Mouse (Mus musculus): ENCODE data around the gene Galnt16. TPM values are rescaled to one million over a fixed set of nuclear protein-coding genes. Genes with fewer than 3 reads are reported as not detected.

Gene Galnt16
- polyA plus RNA-seq, 1 experiment from 2014 or later: 14.8 TPM

DNA sequence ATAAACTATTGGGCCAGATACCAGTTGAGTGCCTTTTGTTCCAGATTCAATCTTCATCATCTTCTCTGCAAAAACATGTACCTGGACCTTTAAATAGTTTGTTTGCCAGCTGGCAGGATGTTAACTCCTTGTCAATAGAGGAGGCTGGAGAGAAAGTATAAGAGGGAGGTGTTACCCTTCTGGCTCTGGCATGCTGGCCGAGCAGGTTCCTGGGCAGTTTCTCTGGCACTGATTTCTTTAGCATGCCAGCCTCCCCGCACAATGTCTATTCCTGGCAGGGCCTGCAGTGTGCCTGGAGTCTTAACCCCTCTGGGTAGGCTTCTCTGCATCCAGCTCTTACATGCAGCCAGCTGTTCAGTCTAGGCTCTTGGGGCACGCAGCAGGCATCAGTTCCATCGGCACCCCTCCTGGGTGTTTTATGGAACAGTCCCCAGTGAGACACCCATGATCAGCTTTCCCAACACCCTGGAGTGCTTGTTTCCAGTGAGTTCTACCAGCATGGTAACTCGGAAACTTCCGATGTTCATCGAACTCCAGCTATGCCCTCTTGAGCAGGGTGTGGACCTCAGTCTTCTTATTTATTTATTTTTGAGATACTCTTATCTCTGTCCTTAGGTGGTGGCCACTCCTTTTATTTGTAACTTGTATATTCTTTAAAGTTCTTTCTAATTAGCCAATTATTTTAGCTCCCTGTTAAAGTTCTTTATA lies 136.0 kb downstream of the Galnt16 start:
- Histone ChIP-seq H3K27ac (ENCODE audit: low read length) (peak overlapping the region; percentile 75), H3K9me3 (replicated peaks; ENCODE audit: control insufficient read depth, low read length) (no peaks in the 10 kb centered on the region), H3K4me1 (ENCODE audit: control insufficient read depth, insufficient read depth, low read length) (peaks cover 10% of the 10 kb centered on the region; the same call in 1 of the 2 replicates), H3K36me3 (ENCODE audit: control insufficient read depth, insufficient read depth, low read length) (no peaks in the 10 kb centered on the region), H3K4me3 (replicated peaks; ENCODE audit: low read length) (no peak overlapping the region), H3K9ac (ENCODE audit: low read length) (peak overlapping the region; percentile 37; the same call in 1 of the 2 replicates), H3K4me2 (ENCODE audit: low read depth, low read length) (no peak overlapping the region), H3K27me3 (ENCODE audit: control insufficient read depth, insufficient read depth, low read length) (no peaks in the 10 kb centered on the region)
- WGBS: 70% methylated on average over 7 of the region's 7 CpGs
- ATAC-seq (ENCODE audit: insufficient read depth, low FRiP score): peak; percentile 64; the same call in 1 of the 2 replicates

- Histone ChIP-seq H3K27ac (ENCODE audit: low read length) (peak overlapping the region; percentile 29; the same call in 1 of the 2 replicates), H3K36me3 (ENCODE audit: control insufficient read depth, insufficient read depth, low read length) (no peaks in the 10 kb centered on the region), H3K4me2 (ENCODE audit: low read depth, low read length) (no peak overlapping the region), H3K9me3 (replicated peaks; ENCODE audit: control insufficient read depth, low read length) (no peaks in the 10 kb centered on the region), H3K4me3 (replicated peaks; ENCODE audit: low read length) (no peak overlapping the region), H3K9ac (ENCODE audit: low read length) (no peak overlapping the region), H3K4me1 (ENCODE audit: control insufficient read depth, insufficient read depth, low read length) (peaks cover 10% of the 10 kb centered on the region; the same call in 1 of the 2 replicates), H3K27me3 (ENCODE audit: control insufficient read depth, insufficient read depth, low read length) (no peaks in the 10 kb centered on the region)
- ATAC-seq (ENCODE audit: insufficient read depth, low FRiP score): peak; percentile 56; the same call in 1 of the 2 replicates
- WGBS: 67% methylated on average over 3 of the region's 3 CpGs
Observed at GRCm38 (mm10) chr12:80654659-80655025, 136.6 kb downstream of the Galnt16 start.

DNA sequence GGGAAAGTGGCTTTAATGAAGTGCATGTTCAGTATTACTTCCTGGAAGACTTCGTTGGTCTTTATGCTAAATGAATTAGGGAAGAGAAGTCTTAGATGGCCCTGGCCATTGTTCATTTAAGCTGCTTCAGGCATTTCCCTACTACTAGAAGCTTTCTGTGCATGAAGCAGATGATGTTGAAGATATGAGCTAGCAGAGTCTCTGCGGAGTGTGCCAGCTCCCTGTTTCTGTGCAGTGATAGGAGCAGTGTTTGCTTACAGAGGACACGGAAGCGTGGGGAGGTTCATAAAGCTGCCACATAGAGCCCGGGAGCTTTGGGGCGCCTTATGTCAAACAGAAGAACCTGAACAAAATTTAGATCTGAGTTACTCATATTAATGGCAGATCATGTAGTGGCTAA lies 140.6 kb downstream of the Galnt16 start:
- Histone ChIP-seq H3K27me3 (ENCODE audit: control insufficient read depth, insufficient read depth, low read length) (no peaks in the 10 kb centered on the region), H3K9ac (ENCODE audit: low read length) (no peak overlapping the region), H3K4me1 (ENCODE audit: control insufficient read depth, insufficient read depth, low read length) (peaks cover 8% of the 10 kb centered on the region; the same call in 1 of the 2 replicates), H3K27ac (ENCODE audit: low read length) (no peak overlapping the region), H3K9me3 (replicated peaks; ENCODE audit: control insufficient read depth, low read length) (no peaks in the 10 kb centered on the region), H3K4me2 (ENCODE audit: low read depth, low read length) (no peak overlapping the region), H3K4me3 (replicated peaks; ENCODE audit: low read length) (no peak overlapping the region), H3K36me3 (ENCODE audit: control insufficient read depth, insufficient read depth, low read length) (no peaks in the 10 kb centered on the region)
- ATAC-seq (ENCODE audit: insufficient read depth, low FRiP score): no peak
- WGBS: 64% methylated on average over 6 of the region's 6 CpGs

GRCm38 (mm10) chr12:80662322-80662721 lies 144.2 kb downstream of the Galnt16 start:
- no peak overlapping the region for H3K4me2 ChIP-seq (ENCODE audit: low read depth, low read length)
- no peak overlapping the region for H3K27ac ChIP-seq (ENCODE audit: low read length)
- H3K9ac ChIP-seq (ENCODE audit: low read length): no peak overlapping the region
- 82% methylated on average over 10 of the region's 10 CpGs for WGBS
- no peaks in the 10 kb centered on the region for H3K36me3 ChIP-seq (ENCODE audit: control insufficient read depth, insufficient read depth, low read length)
- no peaks in the 10 kb centered on the region for H3K9me3 ChIP-seq (replicated peaks; ENCODE audit: control insufficient read depth, low read length)
- H3K27me3 ChIP-seq (ENCODE audit: control insufficient read depth, insufficient read depth, low read length): no peaks in the 10 kb centered on the region
- no peak for ATAC-seq (ENCODE audit: insufficient read depth, low FRiP score)
- no peaks in the 10 kb centered on the region for H3K4me1 ChIP-seq (ENCODE audit: control insufficient read depth, insufficient read depth, low read length)
- no peak overlapping the region for H3K4me3 ChIP-seq (replicated peaks; ENCODE audit: low read length)

GRCm38 (mm10) chr12:80663935-80664334 lies 145.9 kb downstream of the Galnt16 start:
- Histone ChIP-seq H3K9ac (ENCODE audit: low read length) (no peak overlapping the region), H3K4me2 (ENCODE audit: low read depth, low read length) (no peak overlapping the region), H3K4me3 (replicated peaks; ENCODE audit: low read length) (no peak overlapping the region), H3K4me1 (ENCODE audit: control insufficient read depth, insufficient read depth, low read length) (no peaks in the 10 kb centered on the region), H3K27me3 (ENCODE audit: control insufficient read depth, insufficient read depth, low read length) (no peaks in the 10 kb centered on the region), H3K27ac (ENCODE audit: low read length) (no peak overlapping the region), H3K9me3 (replicated peaks; ENCODE audit: control insufficient read depth, low read length) (no peaks in the 10 kb centered on the region), H3K36me3 (ENCODE audit: control insufficient read depth, insufficient read depth, low read length) (no peaks in the 10 kb centered on the region)
- 32% methylated on average over 2 of the region's 2 CpGs for WGBS
- no peak for ATAC-seq (ENCODE audit: insufficient read depth, low FRiP score)

DNA sequence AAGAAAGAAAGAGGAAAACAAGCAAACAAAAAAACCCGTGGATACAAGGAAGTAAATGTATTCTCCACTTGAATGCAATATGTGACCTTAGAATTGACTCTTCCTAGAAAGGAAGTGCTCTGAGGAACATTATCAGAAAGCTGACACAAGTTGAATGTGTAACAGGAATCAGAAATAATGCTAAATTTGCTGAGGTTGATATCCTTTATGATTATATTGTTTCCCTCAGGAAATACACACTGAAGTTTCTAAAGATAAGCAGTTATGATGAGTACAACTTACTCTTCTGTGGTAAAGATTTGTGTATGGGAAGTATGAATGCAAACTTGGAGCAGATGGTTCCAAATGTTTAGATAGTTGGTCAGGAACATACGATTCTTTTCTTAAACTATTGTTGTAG lies 150.3 kb downstream of the Galnt16 start:
- Histone ChIP-seq H3K4me1 (ENCODE audit: control insufficient read depth, insufficient read depth, low read length) (no peaks in the 10 kb centered on the region), H3K9ac (ENCODE audit: low read length) (no peak overlapping the region), H3K36me3 (ENCODE audit: control insufficient read depth, insufficient read depth, low read length) (0 out of 2 replicates have a peak, but pooled peaks cover 4% of the 10 kb centered on the region), H3K9me3 (replicated peaks; ENCODE audit: control insufficient read depth, low read length) (no peaks in the 10 kb centered on the region), H3K27ac (ENCODE audit: low read length) (no peak overlapping the region), H3K4me2 (ENCODE audit: low read depth, low read length) (no peak overlapping the region), H3K4me3 (replicated peaks; ENCODE audit: low read length) (no peak overlapping the region), H3K27me3 (ENCODE audit: control insufficient read depth, insufficient read depth, low read length) (no peaks in the 10 kb centered on the region)
- ATAC-seq (ENCODE audit: insufficient read depth, low FRiP score): no peak
- 71% methylated on average over 2 of the region's 2 CpGs for WGBS

DNA sequence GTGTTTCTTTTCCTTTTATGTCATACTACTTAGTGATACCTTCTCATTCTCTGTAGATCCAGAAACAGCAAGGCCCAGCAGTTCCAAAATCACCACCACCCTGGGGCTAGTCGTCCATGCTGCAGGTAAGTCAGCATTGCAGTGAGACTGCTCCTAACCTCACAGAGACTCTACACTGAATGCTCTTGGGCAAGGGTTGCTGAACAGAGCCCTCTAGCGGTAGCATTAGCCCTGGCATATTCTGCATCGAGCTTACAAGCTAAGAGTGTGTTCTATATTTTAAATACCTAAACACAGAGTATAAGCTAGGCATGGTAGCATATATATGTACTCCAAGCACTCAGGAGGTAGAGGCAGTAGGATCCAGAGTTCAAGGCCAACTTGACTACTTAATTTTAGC lies 155.1 kb downstream of the Galnt16 start:
- no peak overlapping the region for H3K27ac ChIP-seq (ENCODE audit: low read length)
- no peaks in the 10 kb centered on the region for H3K9me3 ChIP-seq (replicated peaks; ENCODE audit: control insufficient read depth, low read length)
- H3K27me3 ChIP-seq (ENCODE audit: control insufficient read depth, insufficient read depth, low read length): no peaks in the 10 kb centered on the region
- ATAC-seq (ENCODE audit: insufficient read depth, low FRiP score): no peak
- WGBS: 12% methylated on average over 3 of the region's 3 CpGs
- H3K9ac ChIP-seq (ENCODE audit: low read length): no peak overlapping the region
- H3K36me3 ChIP-seq (ENCODE audit: control insufficient read depth, insufficient read depth, low read length): peaks cover 20% of the 10 kb centered on the region; the same call in 1 of the 2 replicates
- no peak overlapping the region for H3K4me2 ChIP-seq (ENCODE audit: low read depth, low read length)
- no peak overlapping the region for H3K4me3 ChIP-seq (replicated peaks; ENCODE audit: low read length)
- H3K4me1 ChIP-seq (ENCODE audit: control insufficient read depth, insufficient read depth, low read length): no peaks in the 10 kb centered on the region

Other genes starting within 250 kb of the Galnt16 start
- 12.5 and 13.2 TPM in 2 replicates for gene Dcaf5, start 81.7 kb upstream of the Galnt16 start, polyA plus RNA-seq (2015; fragmentation: Nextera tagmentation; extraction: Ambion mirVana)
- gene Exd2, start 55.2 kb upstream of the Galnt16 start, polyA plus RNA-seq (2015; fragmentation: Nextera tagmentation; extraction: Ambion mirVana): 26.5 and 28.0 TPM in 2 replicates
- 31.4 and 31.5 TPM in 2 replicates for gene Slc39a9, start 125.6 kb downstream of the Galnt16 start, polyA plus RNA-seq (2015; fragmentation: Nextera tagmentation; extraction: Ambion mirVana)
- gene Erh, start 126.1 kb downstream of the Galnt16 start, polyA plus RNA-seq (2015; fragmentation: Nextera tagmentation; extraction: Ambion mirVana): 216 and 218 TPM in 2 replicates
- gene Plekhd1, start 174.3 kb downstream of the Galnt16 start, polyA plus RNA-seq (2015; fragmentation: Nextera tagmentation; extraction: Ambion mirVana): 4.4 and 4.6 TPM in 2 replicates
- 0.09 TPM in 1 of 2 replicates, not detected in the other for gene Ccdc177, start 242.4 kb downstream of the Galnt16 start, polyA plus RNA-seq (2015; fragmentation: Nextera tagmentation; extraction: Ambion mirVana)

Data from stomach, embryonic 16.5 days (tissue).